Mouse (Mus musculus) stomach, postnatal 0 days (tissue): ENCODE measurements at regions not wholly inside any gene's neighbourhood (a gene's known extent, or its start where the extent isn't known, plus 50 kb on each side); places are given as distances from the start of the nearest gene placed in this dataset.

Source experiments
- ATAC-seq: fragments of 200-750 bp; cut with Nextera tagmentation; 2 replicates; pipeline ENCODE4 v1.8.0; 2017; ENCODE audit not compliant: low FRiP score, low TSS enrichment
- DNase-seq: peaks from one replicate; pipeline ENCODE4 v3.0.0-alpha.2; 2016; ENCODE audit warnings: low spot score
- H3K27ac ChIP-seq: fragments of 300-500 bp; sonication (generic); replicated peaks from 2 replicates; pipeline ENCODE4 v1.5.1; 2014; ENCODE audit warnings: mild to moderate bottlenecking, control low read depth
- H3K27me3 ChIP-seq: fragments of 300-500 bp; sonication (generic); 2 replicates; pipeline ENCODE4 v1.6.1; 2014; ENCODE audit warnings: low read length; ENCODE audit not compliant: control insufficient read depth, insufficient read depth
- H3K36me3 ChIP-seq: fragments of 300-500 bp; sonication (generic); 2 replicates; pipeline ENCODE4 v1.6.1; 2014; ENCODE audit warnings: low read length, mixed read lengths; ENCODE audit not compliant: control insufficient read depth, insufficient read depth
- H3K4me1 ChIP-seq: fragments of 300-500 bp; sonication (generic); replicated peaks from 2 replicates; pipeline ENCODE4 v1.6.1; 2014; ENCODE audit warnings: antibody characterized with exemption; ENCODE audit not compliant: control insufficient read depth, insufficient read depth
- H3K4me2 ChIP-seq: fragments of 300-500 bp; sonication (generic); replicated peaks from 2 replicates; pipeline ENCODE4 v1.6.1; 2014; ENCODE audit warnings: low read depth, mild to moderate bottlenecking, control low read depth, moderate library complexity
- H3K4me3 ChIP-seq: fragments of 300-500 bp; sonication (generic); 2 replicates; pipeline ENCODE4 v1.5.1; 2014; ENCODE audit warnings: low read depth, low read length, control low read depth
- H3K9ac ChIP-seq: fragments of 300-500 bp; sonication (generic); 2 replicates; pipeline ENCODE4 v1.6.1; 2014; ENCODE audit warnings: mild to moderate bottlenecking, low read length, control low read depth, mixed read lengths
- H3K9me3 ChIP-seq: fragments of 300-500 bp; sonication (generic); 2 replicates; pipeline ENCODE4 v1.6.1; 2016; ENCODE audit warnings: low read length; ENCODE audit not compliant: control insufficient read depth
- CTCF ChIP-seq: IDR thresholded peaks from 2 replicates; pipeline ENCODE4 v1.5.1; 2016; ENCODE audit warnings: antibody characterized with exemption, low read depth, mild to moderate bottlenecking, moderate library complexity
- EP300 ChIP-seq: optimal IDR thresholded peaks from 2 replicates; pipeline ENCODE3; 2016; ENCODE audit warnings: antibody characterized with exemption
- WGBS: fragments of 180-500 bp; shearing (Covaris S2); extraction: QIAGEN DNeasy Blood & Tissue Kit; methylation state at CpG from one replicate; pipeline ENCODE4 v1.1.7; 2014; 5-methylcytosine and 5-hydroxymethylcytosine counted together

GRCm38 (mm10) chr12:12871272-12871671 is 70.4 kb downstream of the Mycn start:
- Histone ChIP-seq H3K9me3 (no peaks in the 10 kb centered on the region), H3K4me2 (no peak overlapping the region), H3K27ac (no peak overlapping the region), H3K4me1 (no peaks in the 10 kb centered on the region), H3K9ac (no peak overlapping the region), H3K36me3 (no peaks in the 10 kb centered on the region), H3K27me3 (no peaks in the 10 kb centered on the region), H3K4me3 (no peak overlapping the region)
- ATAC-seq, result no peak
- DNase-seq, result no peak
- WGBS, result 63% methylated on average over 4 of the region's 4 CpGs
- TF ChIP-seq EP300 (no peak), CTCF (no peak)

DNA sequence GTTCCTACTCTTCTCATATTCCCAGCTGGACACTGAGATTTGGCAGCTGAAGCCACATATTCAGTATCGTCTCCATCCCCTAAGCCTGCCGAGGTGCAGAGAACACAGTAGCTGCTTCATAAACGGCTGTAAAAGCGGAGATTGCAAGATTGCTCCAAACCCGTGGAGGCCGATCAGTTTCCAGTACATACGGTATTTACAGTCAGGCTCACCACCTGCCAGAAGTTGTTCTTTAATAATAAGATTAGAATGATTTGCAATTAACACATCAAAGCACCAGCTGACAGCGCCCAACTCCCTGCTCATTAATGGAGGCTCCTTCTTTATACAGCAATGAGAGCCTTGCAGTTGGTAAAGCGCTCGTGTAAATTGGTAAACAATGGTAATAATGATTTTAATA is 75.1 kb downstream of the Mycn start:
- Histone ChIP-seq H3K4me1 (no peaks in the 10 kb centered on the region), H3K9me3 (no peaks in the 10 kb centered on the region), H3K4me3 (no peak overlapping the region), H3K27me3 (no peaks in the 10 kb centered on the region), H3K27ac (no peak overlapping the region), H3K9ac (no peak overlapping the region), H3K36me3 (no peaks in the 10 kb centered on the region), H3K4me2 (no peak overlapping the region)
- TF ChIP-seq EP300, result no peak
- TF ChIP-seq CTCF, result no peak
- ATAC-seq, result no peak
- DNase-seq, result no peak
- WGBS, result 75% methylated on average over 10 of the region's 10 CpGs

DNA sequence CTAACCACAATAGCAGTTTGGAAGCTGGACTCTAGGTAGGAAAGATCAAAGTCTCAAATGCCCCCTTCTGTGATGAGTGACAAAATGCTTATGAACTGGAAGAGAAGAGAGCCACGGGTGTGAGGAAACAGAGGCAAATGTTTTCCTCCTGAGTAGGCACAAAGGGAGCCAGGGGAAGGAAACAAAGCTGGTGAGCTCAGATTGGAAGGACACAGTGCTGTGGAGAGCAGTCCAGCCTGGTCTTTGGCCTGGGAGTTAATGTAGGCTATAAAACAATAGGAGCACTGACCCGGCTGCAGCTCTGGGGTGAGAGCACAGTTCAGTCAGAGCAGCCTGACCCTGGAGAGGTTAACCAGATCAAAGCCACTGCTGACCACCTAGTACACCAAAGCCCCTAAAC is 91.0 kb downstream of the Mycn start:
- DNase-seq, result no peak
- H3K4me1 ChIP-seq, result no peaks in the 10 kb centered on the region
- H3K27ac ChIP-seq, result no peak overlapping the region
- H3K4me2 ChIP-seq, result no peak overlapping the region
- no peak for TF ChIP-seq CTCF
- no peak for TF ChIP-seq EP300
- WGBS, result 39% methylated on average over 2 of the region's 2 CpGs
- H3K9ac ChIP-seq, result no peak overlapping the region
- H3K4me3 ChIP-seq, result no peak overlapping the region
- ATAC-seq, result no peak
- H3K27me3 ChIP-seq, result no peaks in the 10 kb centered on the region
- H3K9me3 ChIP-seq, result no peaks in the 10 kb centered on the region
- no peaks in the 10 kb centered on the region for H3K36me3 ChIP-seq

DNA sequence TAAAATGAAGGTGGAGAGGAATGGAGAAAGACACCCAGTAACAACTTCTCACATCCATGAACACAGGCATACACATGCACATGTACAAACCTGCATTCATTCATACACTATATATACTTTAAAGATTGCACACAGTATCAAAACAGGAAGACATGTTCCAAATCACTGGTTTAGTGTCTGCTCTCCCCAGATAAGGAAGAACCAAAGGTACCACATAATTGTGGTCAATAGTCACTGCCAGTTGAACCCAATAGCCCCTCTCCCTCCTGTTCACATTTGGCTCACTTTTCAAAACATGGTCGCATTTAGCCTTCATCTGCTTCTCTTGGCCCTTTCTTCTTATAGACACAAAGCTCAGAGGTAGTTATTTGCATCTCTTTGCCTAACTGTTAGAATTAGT is 95.0 kb downstream of the Mycn start:
- no peak for TF ChIP-seq EP300
- H3K4me2 ChIP-seq, result no peak overlapping the region
- no peak for DNase-seq
- H3K36me3 ChIP-seq, result no peaks in the 10 kb centered on the region
- ATAC-seq, result no peak
- 87% methylated on average over 1 of the region's 1 CpGs for WGBS
- H3K27ac ChIP-seq, result no peak overlapping the region
- no peak overlapping the region for H3K4me3 ChIP-seq
- H3K9ac ChIP-seq, result no peak overlapping the region
- H3K27me3 ChIP-seq, result no peaks in the 10 kb centered on the region
- no peaks in the 10 kb centered on the region for H3K9me3 ChIP-seq
- no peaks in the 10 kb centered on the region for H3K4me1 ChIP-seq

DNA sequence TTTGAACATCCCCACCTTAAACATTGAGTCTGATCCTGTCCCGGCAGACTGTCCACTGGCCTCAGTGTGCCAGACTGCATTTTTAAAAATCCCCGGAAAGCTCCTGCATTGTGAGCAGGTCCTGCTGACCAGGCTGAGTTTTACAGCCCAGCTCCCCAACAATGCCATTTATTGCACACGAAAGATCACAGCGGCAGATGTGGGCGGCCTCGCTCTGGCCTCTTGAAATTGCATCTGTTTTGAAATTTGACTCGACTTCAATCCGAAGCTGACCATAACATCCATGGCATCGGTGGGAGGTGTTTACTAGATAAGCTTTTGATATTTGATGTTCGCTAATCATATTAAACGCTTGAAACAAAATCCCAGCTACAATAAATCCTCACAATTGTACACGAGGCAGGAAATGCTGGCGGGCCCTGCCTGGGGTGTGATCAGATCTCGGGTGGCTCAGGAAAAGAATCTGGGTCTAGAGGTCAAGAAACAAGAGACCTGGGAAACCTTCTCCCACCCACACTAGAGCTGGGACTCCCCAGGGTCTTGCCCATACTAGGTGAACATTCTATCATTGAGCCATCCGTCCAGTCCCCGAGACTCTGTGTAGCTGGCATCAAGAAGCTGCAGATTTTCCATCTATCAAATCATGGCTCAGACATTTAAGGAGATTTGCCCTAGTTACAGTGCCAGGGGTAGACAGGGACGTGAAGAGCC is 99.3 kb downstream of the Mycn start:
- H3K9me3 ChIP-seq, result no peaks in the 10 kb centered on the region
- WGBS, result 54% methylated on average over 17 of the region's 17 CpGs
- DNase-seq, result no peak
- H3K27ac ChIP-seq, result no peak overlapping the region
- no peak overlapping the region for H3K4me3 ChIP-seq
- no peak for ATAC-seq
- no peak overlapping the region for H3K4me2 ChIP-seq
- no peaks in the 10 kb centered on the region for H3K4me1 ChIP-seq
- H3K36me3 ChIP-seq, result no peaks in the 10 kb centered on the region
- H3K27me3 ChIP-seq, result no peaks in the 10 kb centered on the region
- no peak overlapping the region for H3K9ac ChIP-seq
- TF ChIP-seq EP300 (no peak), CTCF (no peak)

- no peaks in the 10 kb centered on the region for H3K27me3 ChIP-seq
- no peaks in the 10 kb centered on the region for H3K9me3 ChIP-seq
- ATAC-seq (no peak), DNase-seq (no peak)
- H3K9ac ChIP-seq, result no peak overlapping the region
- no peak for TF ChIP-seq CTCF
- TF ChIP-seq EP300, result no peak
- no peak overlapping the region for H3K4me3 ChIP-seq
- H3K4me1 ChIP-seq, result no peaks in the 10 kb centered on the region
- no peak overlapping the region for H3K27ac ChIP-seq
- WGBS, result 86% methylated on average over 5 of the region's 5 CpGs
- H3K4me2 ChIP-seq, result no peak overlapping the region
- no peaks in the 10 kb centered on the region for H3K36me3 ChIP-seq
Measured at GRCm38 (mm10) chr12:12841385-12842238, 100.1 kb downstream of the Mycn start.
